Mouse (Mus musculus) heart, embryonic 11.5 days (tissue): ENCODE results near the gene Lamtor5. TPM values are rescaled to one million over a fixed set of nuclear protein-coding genes. Genes with fewer than 3 reads are reported as not detected.

Experiments
- ATAC-seq: fragments of 200-750 bp; cut with Nextera tagmentation; replicated peaks from 2 replicates; pipeline ENCODE4 v1.8.0; 2017; ENCODE audit warnings: moderate library complexity; ENCODE audit not compliant: insufficient number of reproducible peaks, low FRiP score, low TSS enrichment
- H3K27ac ChIP-seq: fragments of 300-500 bp; sonication (generic); 2 replicates; pipeline ENCODE4 v1.5.1; 2014; ENCODE audit warnings: mild to moderate bottlenecking, low read depth, low read length
- H3K27me3 ChIP-seq: fragments of 300-500 bp; sonication (generic); 2 replicates; pipeline ENCODE4 v1.6.1; 2014; ENCODE audit warnings: mild to moderate bottlenecking, low read length, mixed read lengths; ENCODE audit not compliant: control insufficient read depth, insufficient read depth
- H3K36me3 ChIP-seq: fragments of 300-500 bp; sonication (generic); 2 replicates; pipeline ENCODE4 v1.6.1; 2014; ENCODE audit warnings: mild to moderate bottlenecking, low read length, moderate library complexity, mixed read lengths; ENCODE audit not compliant: control insufficient read depth, insufficient read depth
- H3K4me1 ChIP-seq: fragments of 300-500 bp; sonication (generic); 2 replicates; pipeline ENCODE4 v1.6.1; 2014; ENCODE audit warnings: low read length; ENCODE audit not compliant: control insufficient read depth, insufficient read depth
- H3K4me2 ChIP-seq: fragments of 300-500 bp; sonication (generic); 2 replicates; pipeline ENCODE4 v1.6.1; 2014; ENCODE audit warnings: mild to moderate bottlenecking, moderate library complexity
- H3K4me3 ChIP-seq: fragments of 300-500 bp; sonication (generic); 2 replicates; pipeline ENCODE4 v1.5.1; 2014; ENCODE audit warnings: low read depth, low read length
- H3K9ac ChIP-seq: fragments of 300-500 bp; sonication (generic); 2 replicates; pipeline ENCODE4 v1.6.1; 2014; ENCODE audit warnings: mild to moderate bottlenecking, low read depth, low read length, moderate library complexity
- H3K9me3 ChIP-seq: fragments of 300-500 bp; sonication (generic); replicated peaks from 2 replicates; pipeline ENCODE4 v1.6.1; 2016; ENCODE audit warnings: low read length; ENCODE audit not compliant: control insufficient read depth
- WGBS: fragments of 180-500 bp; shearing (Covaris S2); extraction: QIAGEN DNeasy Blood & Tissue Kit; methylation state at CpG from one replicate; pipeline ENCODE4 v1.1.7; 2014; ENCODE audit not compliant: insufficient replicate concordance; 5-methylcytosine and 5-hydroxymethylcytosine counted together
- polyA plus RNA-seq: library from polyadenylated mRNA; unstranded; fragments of >200 nt; fragmentation: Nextera tagmentation; extraction: Ambion mirVana; gene quantifications from 2 replicates; pipeline ENCODE4 v1.2.1, GENCODE M21; 2014

The Lamtor5 gene
- polyA plus RNA-seq, 1 experiment from 2014 or later = 156 TPM

- H3K9me3 ChIP-seq = no peaks in the 10 kb centered on the region
- no peak overlapping the region for H3K9ac ChIP-seq
- no peak overlapping the region for H3K4me2 ChIP-seq
- no peak overlapping the region for H3K4me3 ChIP-seq
- no peaks in the 10 kb centered on the region for H3K4me1 ChIP-seq
- H3K27me3 ChIP-seq = no peaks in the 10 kb centered on the region
- ATAC-seq = no peak
- no peak overlapping the region for H3K27ac ChIP-seq
- WGBS = 83% methylated on average over 8 of the region's 8 CpGs
- H3K36me3 ChIP-seq = no peaks in the 10 kb centered on the region
Observed at GRCm38 (mm10) chr3:107238471-107238980, 40.1 kb upstream of the Lamtor5 start.

- Histone ChIP-seq H3K27me3 (no peaks in the 10 kb centered on the region), H3K9ac (no peak within 1 kb of the TSS), H3K4me2 (no peak within 1 kb of the TSS), H3K36me3 (no peaks in the 10 kb centered on the region), H3K4me3 (no peak within 1 kb of the TSS), H3K4me1 (no peaks in the 10 kb centered on the region), H3K9me3 (no peaks in the 10 kb centered on the region), H3K27ac (no peak within 1 kb of the TSS)
- 76% methylated on average over 9 of the region's 9 CpGs for WGBS
- ATAC-seq = no peak
Observed at GRCm38 (mm10) chr3:107239607-107240006, 39.1 kb upstream of the Lamtor5 start, which contains the start of gene Prok1. Prok1 (minus strand) TSS chr3:107239707.

GRCm38 (mm10) chr3:107241389-107242094 lies 37.1 kb upstream of the Lamtor5 start:
- ATAC-seq = no peak
- Histone ChIP-seq H3K27me3 (no peaks in the 10 kb centered on the region), H3K27ac (no peak overlapping the region), H3K36me3 (no peaks in the 10 kb centered on the region), H3K4me2 (no peak overlapping the region), H3K9me3 (no peaks in the 10 kb centered on the region), H3K9ac (no peak overlapping the region), H3K4me3 (no peak overlapping the region), H3K4me1 (no peaks in the 10 kb centered on the region)
- WGBS = 50% methylated on average over 14 of the region's 14 CpGs

GRCm38 (mm10) chr3:107246876-107247275 lies 31.8 kb upstream of the Lamtor5 start:
- Histone ChIP-seq H3K36me3 (no peaks in the 10 kb centered on the region), H3K4me3 (no peak overlapping the region), H3K4me1 (no peaks in the 10 kb centered on the region), H3K4me2 (no peak overlapping the region), H3K27ac (no peak overlapping the region), H3K27me3 (no peaks in the 10 kb centered on the region), H3K9me3 (no peaks in the 10 kb centered on the region), H3K9ac (no peak overlapping the region)
- ATAC-seq = no peak
- 83% methylated on average over 6 of the region's 6 CpGs for WGBS

- no peaks in the 10 kb centered on the region for H3K27me3 ChIP-seq
- no peak overlapping the region for H3K27ac ChIP-seq
- no peak overlapping the region for H3K9ac ChIP-seq
- no peaks in the 10 kb centered on the region for H3K4me1 ChIP-seq
- ATAC-seq = no peak
- 43% methylated on average over 3 of the region's 3 CpGs for WGBS
- no peaks in the 10 kb centered on the region for H3K9me3 ChIP-seq
- no peaks in the 10 kb centered on the region for H3K36me3 ChIP-seq
- H3K4me2 ChIP-seq = no peak overlapping the region
- H3K4me3 ChIP-seq = no peak overlapping the region
Observed at GRCm38 (mm10) chr3:107249042-107249441, 29.6 kb upstream of the Lamtor5 start.

GRCm38 (mm10) chr3:107250320-107250719 lies 28.3 kb upstream of the Lamtor5 start:
- 26% methylated on average over 2 of the region's 2 CpGs for WGBS
- Histone ChIP-seq H3K27me3 (no peaks in the 10 kb centered on the region), H3K9ac (no peak overlapping the region), H3K27ac (no peak overlapping the region), H3K4me2 (no peak overlapping the region), H3K4me3 (no peak overlapping the region), H3K9me3 (no peaks in the 10 kb centered on the region), H3K36me3 (no peaks in the 10 kb centered on the region), H3K4me1 (no peaks in the 10 kb centered on the region)
- no peak for ATAC-seq

GRCm38 (mm10) chr3:107252035-107252434 lies 26.6 kb upstream of the Lamtor5 start:
- no peaks in the 10 kb centered on the region for H3K9me3 ChIP-seq
- H3K4me3 ChIP-seq = no peak overlapping the region
- no peak overlapping the region for H3K4me2 ChIP-seq
- no peak for ATAC-seq
- WGBS = 58% methylated on average over 4 of the region's 4 CpGs
- no peak overlapping the region for H3K9ac ChIP-seq
- H3K4me1 ChIP-seq = no peaks in the 10 kb centered on the region
- no peak overlapping the region for H3K27ac ChIP-seq
- H3K36me3 ChIP-seq = no peaks in the 10 kb centered on the region
- no peaks in the 10 kb centered on the region for H3K27me3 ChIP-seq

GRCm38 (mm10) chr3:107253925-107254324 lies 24.7 kb upstream of the Lamtor5 start:
- no peaks in the 10 kb centered on the region for H3K36me3 ChIP-seq
- no peaks in the 10 kb centered on the region for H3K9me3 ChIP-seq
- no peak overlapping the region for H3K4me3 ChIP-seq
- H3K27ac ChIP-seq = no peak overlapping the region
- no peak overlapping the region for H3K9ac ChIP-seq
- no peaks in the 10 kb centered on the region for H3K27me3 ChIP-seq
- H3K4me2 ChIP-seq = no peak overlapping the region
- H3K4me1 ChIP-seq = no peaks in the 10 kb centered on the region
- no peak for ATAC-seq
- WGBS = 74% methylated on average over 5 of the region's 5 CpGs

- H3K27me3 ChIP-seq = no peaks in the 10 kb centered on the region
- H3K4me2 ChIP-seq = no peak overlapping the region
- ATAC-seq = no peak
- no peaks in the 10 kb centered on the region for H3K4me1 ChIP-seq
- no peaks in the 10 kb centered on the region for H3K36me3 ChIP-seq
- H3K9me3 ChIP-seq = no peaks in the 10 kb centered on the region
- no peak overlapping the region for H3K9ac ChIP-seq
- no peak overlapping the region for H3K27ac ChIP-seq
- WGBS = 81% methylated on average over 3 of the region's 3 CpGs
- H3K4me3 ChIP-seq = no peak overlapping the region
Observed at GRCm38 (mm10) chr3:107255992-107256391, 22.7 kb upstream of the Lamtor5 start.
